Mouse (Mus musculus): ENCODE measurements around the gene Lrp1.
"Not testable (repeated sequence)": the region's sequence is repeated elsewhere in the genome, so short reads cannot be mapped to it uniquely, and the experiment has no call there.

Lrp1 gene

DNA sequence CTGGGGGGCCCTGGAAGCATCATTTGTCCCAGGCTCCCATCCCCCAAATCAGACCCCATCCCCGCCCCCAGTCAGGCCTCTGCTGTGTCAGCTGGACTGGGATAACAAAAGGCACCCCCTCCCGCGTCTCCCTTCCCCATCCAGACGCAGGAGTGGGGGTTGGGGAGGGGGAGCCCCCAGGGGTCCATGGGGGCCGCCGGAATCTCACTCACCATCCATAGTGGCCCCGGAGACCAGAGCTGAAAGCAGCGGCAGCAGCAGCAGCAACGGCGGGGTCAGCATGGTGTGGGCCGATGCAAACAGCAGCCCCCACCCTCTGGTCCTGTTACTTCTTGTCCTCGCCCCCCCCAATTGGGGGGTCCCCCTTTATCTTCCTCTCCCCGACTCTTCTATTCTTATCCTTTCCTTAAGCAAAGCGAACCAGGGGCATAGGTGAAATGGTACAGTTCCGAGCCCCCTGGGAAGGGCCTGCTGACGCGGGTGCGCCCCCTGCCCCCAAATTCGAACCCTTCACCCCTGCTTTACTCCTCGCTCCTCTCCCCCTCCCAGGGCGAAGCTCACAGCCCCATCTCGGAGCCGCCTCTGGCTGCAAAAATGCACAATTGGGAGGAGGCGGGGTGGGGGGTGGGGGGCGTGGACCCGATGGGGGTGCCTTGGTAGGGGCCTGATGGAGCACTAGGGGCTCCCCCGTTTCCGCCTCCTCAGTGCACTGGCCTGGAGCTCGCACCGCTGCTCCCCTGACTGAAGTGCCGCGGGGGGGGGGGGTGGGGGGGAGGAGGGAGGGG is at the start of gene Lrp1:
Gene Lrp1 (minus strand): TSS at position 743 of the 785 bp plus-strand sequence.
- peak; percentile 76 for DNase-seq (ENCODE audit: extremely low spot score, low spot score)

DNA sequence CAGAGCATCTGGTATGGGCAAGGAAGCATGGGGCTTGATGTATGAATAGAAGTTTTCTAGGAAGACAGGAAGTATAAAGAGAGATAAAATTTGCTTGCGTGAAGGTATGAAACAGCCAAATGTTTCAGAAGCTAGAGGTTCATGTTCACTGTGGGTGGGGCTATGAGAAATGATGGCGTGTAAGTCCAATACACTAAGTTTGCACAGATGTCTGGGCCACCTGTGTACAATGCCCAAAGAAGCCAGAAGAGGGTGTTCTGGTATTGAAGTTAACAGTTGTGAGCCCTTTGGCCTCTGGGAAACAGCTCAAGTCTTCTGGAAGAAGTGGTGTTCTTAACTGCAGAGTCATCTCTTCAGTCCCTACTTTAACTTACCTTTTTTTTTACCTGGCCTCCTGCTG is 49.2 kb upstream of the Lrp1 start:
- DNase-seq (ENCODE audit: extremely low spot score, low spot score), result no peak

DNA sequence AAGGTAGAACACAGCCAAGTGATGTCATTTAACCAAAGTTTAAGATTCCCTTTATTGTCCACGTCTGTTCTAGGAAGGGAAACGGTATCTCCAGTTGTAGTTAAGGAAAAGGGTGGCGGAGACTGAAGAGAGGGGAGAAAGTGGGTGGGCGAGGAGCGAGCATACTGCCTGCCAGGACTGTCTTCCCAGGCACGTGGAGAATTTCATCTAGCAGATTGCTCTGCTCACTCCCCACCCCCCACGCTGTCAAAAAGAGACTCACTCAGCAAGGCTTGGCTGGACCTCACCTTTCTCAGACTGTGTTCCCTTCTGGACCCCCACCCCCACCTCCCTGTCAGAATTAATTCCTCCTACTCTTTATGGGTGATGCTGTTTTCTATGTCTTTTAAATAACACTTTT is 48.2 kb upstream of the Lrp1 start:
- DNase-seq (ENCODE audit: extremely low spot score, low spot score), result no peak

DNA sequence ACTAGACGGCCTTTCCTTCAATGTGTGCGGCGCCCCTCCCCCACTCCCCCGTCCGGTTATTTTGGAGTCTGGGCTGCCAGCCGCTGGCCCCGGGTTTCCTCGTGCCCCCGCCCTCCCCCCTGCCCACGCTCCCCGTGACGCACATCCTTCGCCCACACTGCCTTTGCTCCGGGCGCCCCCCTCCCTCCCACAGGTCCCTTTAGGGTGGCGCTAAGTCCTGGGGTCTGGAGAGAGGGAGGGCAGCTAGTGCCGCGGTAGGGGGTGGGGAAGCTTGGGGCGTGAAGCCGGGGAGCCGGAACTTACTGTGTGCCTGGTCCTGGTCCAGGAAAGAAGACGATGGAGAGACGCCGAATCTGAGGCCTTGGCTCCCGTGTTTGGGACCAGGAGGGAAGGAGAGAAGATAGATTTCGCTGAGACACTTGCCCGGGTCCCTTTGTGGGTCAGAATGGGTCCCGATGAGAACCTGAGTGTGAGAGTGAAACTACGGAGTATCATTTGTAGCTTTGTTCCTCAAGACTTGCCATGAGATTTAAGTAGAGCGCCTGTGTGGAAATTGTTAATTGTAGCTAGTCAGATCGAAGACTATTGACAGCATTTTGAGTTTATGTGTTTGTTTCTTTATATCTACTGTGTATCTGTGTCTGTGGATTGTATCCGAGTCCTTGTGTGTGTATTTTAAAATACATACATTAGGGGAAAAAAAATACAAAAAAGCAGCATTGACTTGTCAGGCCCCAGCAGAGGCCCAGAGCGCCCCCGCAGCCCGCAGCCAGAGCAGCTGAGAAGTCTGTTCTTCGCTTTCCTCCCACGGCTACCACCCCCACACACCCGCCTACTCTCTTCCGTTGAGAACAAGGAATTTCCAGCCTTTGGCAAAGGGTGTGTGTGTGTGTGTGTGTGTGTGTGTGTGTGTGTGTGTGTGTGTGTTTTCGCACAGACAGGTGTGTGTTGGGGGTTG is 47.4 kb upstream of the Lrp1 start, which contains the start of gene Nab2:
Gene Nab2 (minus strand): TSS at position 476 of the 958 bp plus-strand sequence.
- peak; percentile 66 for DNase-seq (ENCODE audit: extremely low spot score, low spot score)

DNA sequence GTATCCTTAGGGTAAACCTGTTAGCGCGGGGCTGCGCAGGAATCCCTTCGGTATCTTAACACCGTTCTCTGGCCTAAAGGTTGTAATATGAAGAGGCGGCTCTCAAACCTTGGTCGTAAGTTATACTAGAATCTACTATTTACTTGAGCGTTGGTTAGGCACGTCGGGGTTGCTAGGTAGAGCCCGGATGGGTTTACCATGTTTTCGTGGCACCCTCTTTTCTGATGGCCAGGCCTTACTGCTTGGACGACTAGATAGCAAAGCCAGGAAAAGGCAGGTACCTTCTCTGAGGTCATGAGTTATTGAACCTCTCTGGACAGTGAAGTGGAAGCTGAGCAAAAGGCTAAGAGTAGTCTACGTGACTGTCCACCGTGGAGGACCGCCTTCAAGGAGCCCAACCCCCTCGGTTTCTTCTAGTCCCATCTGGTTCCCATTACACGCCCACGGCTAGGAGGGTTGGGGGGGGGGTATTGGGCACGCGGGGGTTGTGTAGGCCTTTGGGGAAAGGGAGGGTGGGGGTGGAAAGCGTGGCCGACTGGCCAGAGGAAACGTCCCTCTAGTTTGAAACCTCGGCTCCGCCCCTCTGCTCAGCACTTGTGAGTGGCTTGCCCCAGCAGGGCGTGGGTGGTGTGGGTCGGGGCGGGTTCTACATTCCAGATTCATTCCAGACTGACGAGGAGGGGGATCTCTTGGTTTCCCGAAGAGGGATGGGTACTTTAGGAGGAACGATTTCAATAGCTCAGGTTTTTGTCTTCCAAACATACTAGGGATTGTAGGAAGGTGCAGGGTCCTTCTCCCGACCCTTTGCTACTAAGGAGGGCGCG is 46.5 kb upstream of the Lrp1 start:
- peak; percentile 84 for DNase-seq (ENCODE audit: extremely low spot score, low spot score)

DNA sequence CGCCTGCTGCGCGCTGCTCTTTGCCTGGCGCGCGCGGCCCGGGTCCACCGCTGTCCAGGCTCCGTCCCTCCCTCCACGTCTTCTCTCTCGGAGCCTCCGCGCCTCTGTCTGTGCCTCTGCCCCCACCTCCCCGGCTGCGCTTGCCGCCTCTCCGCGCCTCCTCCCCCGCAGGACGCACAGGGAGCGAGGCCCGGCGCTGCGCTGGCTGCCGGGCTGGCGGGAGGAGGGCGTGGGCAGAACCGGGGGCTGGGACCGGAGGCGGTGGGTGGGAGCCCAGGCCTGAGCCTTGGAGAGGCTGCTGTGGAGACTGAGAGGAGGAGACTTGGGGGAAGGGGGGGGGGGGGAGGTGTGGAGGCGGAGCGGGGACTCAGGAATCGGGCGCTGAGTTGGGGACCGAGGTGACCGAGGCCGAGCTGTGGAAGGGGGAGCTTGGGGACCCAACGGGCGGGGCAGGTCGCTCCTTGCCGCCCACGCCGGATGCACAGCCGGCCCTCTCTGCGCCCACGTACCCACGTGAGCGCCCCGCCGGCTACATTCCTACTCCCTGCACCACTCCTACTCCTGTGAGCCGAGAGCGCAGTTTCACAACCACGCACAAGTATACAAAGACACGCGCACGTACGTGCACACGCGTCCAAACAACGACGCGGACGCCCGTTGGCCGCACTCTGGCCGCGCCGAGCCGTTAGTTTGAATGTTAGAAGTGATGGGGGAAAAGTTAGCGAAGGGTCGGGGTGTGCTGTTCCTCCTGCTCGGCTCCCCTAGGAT is 45.7 kb upstream of the Lrp1 start, which contains the start of gene Nemp1:
Gene Nemp1 (plus strand): TSS at position 401 of the 768 bp plus-strand sequence.
- peak; percentile 75 for DNase-seq (ENCODE audit: extremely low spot score, low spot score)

DNA sequence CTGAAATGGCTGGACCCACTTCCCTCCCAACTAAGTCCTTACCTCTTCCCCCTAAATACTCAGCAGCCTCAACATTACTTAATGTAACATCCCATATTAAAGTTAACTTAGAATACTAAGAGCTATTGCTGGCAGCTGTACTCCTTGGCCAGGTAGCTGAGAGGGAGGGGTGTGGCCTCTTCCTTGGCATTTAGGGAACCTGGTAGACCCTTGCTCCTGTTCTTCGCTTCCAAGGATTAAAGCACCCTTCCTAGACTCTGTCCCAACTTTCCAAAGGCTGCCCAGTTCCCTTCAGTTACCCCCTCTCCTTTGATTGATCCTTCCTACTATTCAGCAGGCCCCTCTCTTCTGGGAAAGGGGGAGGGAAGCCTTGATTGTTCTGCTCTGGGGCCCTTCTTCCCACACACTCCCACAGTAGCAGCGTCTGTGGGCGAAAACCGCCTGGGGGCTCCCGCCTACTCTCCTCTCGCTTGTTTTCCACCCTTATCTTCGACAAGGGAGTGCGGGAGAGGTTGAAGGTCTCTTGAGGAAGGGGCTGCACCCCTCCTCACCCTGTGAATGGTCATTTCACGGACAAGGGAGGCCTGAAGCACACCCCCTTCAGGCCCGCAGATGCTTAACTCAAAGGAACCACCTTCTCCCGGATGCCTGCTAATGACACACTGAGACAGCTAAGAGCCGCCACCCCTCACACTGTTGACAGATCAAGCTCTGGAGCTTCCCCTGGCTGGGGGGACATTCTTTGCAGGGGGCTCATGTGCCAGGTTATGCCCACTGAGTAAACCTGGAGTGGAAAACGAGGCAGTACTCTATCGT is 44.6 kb upstream of the Lrp1 start:
- DNase-seq (ENCODE audit: extremely low spot score, low spot score), result peak; percentile 69

DNA sequence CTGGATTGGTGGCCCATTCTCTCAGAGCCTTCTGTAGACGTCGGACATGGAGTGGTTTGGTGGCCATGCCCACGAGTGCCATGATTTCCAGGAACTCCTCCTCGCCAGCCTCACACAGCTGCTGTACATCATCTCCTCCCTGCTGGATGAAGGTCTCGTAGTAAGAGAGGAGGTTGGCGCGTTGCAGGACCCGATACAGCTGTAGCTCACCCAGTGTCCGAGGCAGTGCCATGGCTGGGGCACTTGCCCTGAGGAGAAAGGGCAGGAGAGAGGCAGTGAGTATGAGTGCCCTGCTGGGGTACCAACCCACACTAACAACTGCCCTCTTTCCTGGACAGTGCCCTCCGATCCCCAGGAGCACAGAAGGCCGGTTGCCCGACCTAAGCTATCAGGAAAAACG is 43.9 kb upstream of the Lrp1 start:
- no peak for DNase-seq (ENCODE audit: extremely low spot score, low spot score)

DNA sequence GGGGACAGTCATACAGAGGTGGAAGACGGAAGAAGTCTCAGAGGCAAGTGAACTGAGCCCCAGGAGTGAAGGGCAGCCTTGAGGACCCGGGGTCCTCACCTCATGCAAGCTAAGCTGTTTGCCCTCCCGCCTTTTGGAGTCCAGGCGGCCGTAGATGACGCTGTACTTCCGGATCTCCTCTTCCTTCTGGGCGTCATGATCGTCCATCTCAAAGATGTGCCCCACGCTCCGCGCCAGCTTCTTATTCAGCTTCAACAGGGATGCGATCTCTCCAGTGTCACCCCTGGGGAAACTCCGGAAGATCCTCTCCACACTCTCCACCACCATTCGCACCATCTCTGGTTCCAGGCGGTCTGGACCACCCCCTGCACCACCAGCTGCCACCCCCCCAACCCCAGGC is 43.2 kb upstream of the Lrp1 start:
- DNase-seq (ENCODE audit: extremely low spot score, low spot score), result no peak

DNA sequence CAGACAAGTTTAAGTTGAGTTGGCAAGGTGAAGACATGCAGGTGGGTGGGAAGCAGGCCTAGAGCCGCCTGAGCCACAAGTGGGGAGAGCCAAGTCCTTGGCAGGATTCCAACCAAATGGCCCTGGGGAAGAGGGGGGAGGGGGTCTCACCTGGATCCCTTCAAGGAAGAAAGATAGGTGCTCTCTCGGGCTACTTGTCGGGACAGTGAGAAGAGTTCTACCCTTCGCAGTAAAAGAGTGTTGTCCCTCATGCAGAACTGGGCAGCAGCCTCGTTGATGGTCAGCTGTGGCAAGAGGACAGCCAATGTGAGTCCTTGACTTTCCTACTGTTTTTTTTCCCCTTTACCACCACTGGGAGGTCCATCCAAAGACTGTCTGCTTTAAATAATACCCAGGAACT is 42.6 kb upstream of the Lrp1 start:
- DNase-seq (ENCODE audit: extremely low spot score, low spot score), result no peak

DNA sequence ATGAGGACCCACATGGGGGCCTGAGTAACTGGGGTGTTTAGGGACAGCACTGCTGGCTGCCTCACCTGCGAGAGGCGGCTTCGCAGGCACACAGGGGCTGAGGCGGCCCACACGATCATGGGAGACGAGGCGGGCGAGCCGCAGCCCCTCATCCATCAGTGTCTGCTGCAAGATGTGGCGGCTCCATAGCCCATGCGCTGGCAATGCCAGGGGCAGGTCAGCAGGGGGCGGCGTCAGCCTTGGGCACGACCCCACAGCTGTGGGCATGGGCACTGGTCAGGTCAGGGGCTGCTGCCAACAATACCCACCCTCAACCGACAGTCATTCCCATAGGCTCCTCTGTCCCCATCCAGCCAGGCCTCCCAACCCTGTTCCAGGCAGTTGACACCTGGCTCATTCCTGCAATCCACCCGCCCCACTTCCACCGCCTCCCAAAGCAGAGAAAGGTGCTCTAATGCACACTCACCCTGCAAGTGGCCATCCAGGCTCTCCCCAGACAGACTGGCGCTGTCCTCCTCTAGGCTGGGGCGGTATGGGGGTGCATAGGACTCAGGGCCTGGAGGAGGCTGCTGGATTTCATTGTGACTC is 41.8 kb upstream of the Lrp1 start:
- no peak for DNase-seq (ENCODE audit: extremely low spot score, low spot score)

DNA sequence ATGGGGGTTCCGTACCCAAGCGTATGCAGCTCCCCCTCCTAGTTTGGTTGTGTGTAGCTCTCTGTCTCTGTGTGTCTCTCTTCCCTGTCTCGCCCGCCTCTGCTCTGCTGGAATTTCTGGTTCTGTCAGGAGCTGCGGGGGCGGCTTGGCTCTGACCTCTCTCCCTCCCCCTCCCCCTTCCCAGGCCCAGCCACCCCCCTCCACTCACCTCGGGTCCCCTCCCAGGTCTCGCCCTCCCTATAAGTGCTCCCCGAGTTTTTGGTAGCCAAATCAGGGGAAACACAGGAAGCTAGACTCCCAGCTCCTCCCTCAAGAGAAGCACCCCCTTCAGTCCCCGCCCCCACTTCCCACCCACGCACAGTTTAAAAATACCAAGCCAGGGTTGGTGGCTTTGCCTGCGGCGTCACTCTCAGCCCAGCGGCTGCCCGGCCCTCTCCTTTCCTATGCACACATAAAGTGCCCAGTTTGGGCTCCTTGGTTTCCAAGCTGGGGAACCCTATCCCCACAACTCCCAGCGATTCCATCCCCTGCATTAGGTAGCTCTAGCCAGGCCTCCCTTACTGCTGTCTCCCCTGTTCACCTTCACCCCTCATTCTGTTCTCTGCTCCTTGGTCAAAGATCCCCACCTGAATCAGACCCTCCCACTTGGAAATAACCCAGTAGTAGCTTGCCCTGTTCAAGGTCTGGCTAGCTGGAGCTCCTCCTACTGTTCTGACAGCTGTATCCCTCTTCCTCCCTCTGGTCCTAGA is 41.1 kb upstream of the Lrp1 start:
- peak; percentile 60 for DNase-seq (ENCODE audit: extremely low spot score, low spot score)

DNA sequence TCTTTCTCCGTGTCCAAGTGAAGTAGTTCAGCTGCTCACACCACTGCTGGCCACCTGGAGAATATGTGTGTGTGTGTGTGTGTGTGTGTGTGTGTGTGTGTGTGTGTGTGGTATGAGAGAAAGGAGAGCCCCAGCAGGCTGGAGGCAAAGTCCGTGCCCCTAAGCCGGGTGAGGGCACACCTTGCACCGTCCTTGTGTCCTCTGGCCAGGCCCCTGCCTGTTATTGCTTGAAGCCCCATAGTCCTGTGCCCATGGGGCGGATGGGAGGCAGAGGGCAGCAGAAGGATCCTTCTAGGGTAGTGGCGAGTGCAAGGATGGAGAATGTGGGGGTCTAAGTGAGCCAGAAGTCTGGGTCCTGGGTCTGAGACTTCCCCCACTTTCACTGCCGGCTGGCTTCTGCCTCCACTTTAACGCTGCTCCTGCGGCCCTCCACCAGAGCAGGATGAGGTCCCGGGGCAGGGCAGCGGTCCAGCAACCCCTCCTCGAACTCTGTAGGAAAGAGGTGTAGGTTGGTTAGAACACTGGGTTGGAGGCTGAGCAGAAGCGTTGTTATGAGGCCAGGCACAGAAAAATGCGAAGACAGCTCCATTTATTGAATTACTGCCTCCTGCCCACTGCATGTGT is 40.5 kb upstream of the Lrp1 start:
- DNase-seq (ENCODE audit: extremely low spot score, low spot score), result no peak

DNA sequence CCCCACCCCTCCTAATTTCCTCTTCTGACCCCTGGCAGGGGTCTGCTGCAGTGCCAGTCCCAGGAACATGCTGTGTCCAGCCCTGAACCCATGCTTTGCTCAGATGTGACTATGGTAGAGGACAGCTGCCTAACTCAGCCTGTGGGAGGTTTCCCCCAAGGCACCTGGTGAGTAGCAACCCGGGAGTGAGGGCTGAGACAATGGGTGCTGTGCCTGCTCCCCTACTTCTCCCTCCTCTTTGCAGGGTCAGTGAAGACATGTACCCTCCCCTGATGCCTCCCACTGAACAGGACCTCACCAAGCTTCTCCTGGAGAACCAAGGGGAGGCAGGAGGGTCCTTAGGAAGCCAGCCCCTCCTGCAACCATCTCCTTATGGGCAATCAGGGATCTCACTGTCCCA is 38.6 kb upstream of the Lrp1 start:
- no peak for DNase-seq (ENCODE audit: extremely low spot score, low spot score)

DNA sequence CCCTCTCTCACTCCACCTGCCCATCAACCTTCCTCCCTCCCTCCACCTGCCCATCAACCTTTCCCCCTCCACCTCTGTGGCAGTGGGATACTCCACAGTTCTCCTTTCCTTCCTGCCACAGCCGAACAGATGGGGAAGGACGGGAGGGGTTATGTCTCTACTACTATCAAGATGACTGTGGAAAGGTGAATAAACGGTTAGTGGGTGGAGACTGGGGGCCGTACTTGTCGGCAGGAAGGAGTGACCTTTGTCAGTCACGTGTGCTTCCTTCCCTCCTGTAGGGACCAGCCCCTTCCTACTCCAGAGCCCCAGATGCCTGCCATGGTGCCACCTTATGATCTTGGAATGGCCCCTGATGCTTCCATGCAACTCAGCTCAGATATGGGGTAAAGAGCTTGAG is 37.1 kb upstream of the Lrp1 start:
- DNase-seq (ENCODE audit: extremely low spot score, low spot score), result no peak

DNA sequence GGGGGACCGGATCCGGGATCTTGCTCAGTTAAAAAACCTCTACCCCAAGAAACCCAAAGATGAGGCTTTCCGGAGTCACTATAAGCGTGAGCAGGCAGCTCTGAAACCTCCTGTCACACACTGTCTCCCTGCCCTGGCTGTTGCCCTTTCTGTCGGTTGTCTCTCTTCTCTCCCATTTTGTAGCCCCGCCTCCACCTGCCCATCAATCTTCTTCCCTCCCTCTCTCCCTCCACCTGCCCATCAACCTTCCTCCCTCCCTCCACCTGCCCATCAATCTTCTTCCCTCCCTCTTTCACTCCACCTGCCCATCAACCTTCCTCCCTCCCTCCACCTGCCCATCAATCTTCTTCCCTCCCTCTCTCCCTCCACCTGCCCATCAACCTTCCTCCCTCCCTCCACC is 36.7 kb upstream of the Lrp1 start:
- DNase-seq (ENCODE audit: extremely low spot score, low spot score), result not testable (repeated sequence)

DNA sequence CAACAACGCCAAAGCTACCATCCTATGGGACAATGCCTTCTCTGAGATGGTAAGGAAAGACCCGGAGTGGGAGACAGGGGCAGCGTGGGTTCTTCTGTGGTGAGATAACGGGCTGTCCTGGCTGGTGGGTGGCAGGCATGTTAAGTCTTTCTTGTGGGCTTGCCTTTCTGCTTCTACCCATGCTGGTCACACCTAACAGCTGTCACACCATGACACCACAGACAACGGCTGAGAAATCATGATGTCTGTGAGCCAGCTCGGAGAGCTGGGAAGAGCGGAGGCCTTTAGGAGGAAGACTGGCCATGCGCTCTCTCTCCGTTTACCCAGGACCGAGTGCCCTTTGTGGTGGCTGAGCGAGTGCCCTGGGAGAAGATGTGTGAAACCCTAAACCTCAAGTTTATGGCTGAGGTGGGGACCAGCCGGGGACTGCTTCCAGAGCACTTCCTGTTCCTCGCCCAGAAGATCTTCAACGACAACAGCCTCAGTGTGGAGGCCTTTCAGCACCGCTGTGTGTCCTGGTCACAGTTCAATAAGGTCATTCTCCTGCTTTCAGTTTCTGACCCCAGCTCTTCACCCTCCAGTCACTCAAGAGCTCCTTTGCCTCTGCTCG is 34.1 kb upstream of the Lrp1 start:
- DNase-seq (ENCODE audit: extremely low spot score, low spot score), result no peak

All from neural tube, embryonic 10.5 days (tissue).